Mouse (Mus musculus) CH12.LX (cell line): Measurements from ENCODE around the gene Gm20388. TPM values are rescaled to one million over a fixed set of nuclear protein-coding genes. Genes with fewer than 3 reads are reported as not detected.

ENCODE experiments used
- DNase-seq: peaks from one replicate; pipeline ENCODE4 v3.0.0-alpha.2; 2013; ENCODE audit errors: extremely low read depth
- H3K27ac ChIP-seq: 2 replicates; pipeline ENCODE4 v1.5.1; 2012; ENCODE audit warnings: low read depth, mild to moderate bottlenecking, control low read depth, moderate library complexity; ENCODE audit not compliant: insufficient read depth
- H3K27me3 ChIP-seq: replicated peaks from 2 replicates; pipeline ENCODE3; 2012; ENCODE audit warnings: inconsistent platforms
- H3K36me3 ChIP-seq, 2 experiments: replicated peaks in 1 of 2; 2 replicates each; pipeline versions ENCODE3 to v1.6.1; 2012; ENCODE audit warnings: inconsistent platforms in 1 of 2, low read length in 1 of 2, mild to moderate bottlenecking in 1 of 2, mixed read lengths in 1 of 2, moderate library complexity in 1 of 2; ENCODE audit not compliant: control insufficient read depth in 1 of 2, insufficient read depth in 1 of 2
- H3K4me1 ChIP-seq, 2 experiments: 2 replicates each; pipeline ENCODE4 v1.6.1; 2012; ENCODE audit warnings: inconsistent platforms in 1 of 2, moderate library complexity in 1 of 2; ENCODE audit not compliant: insufficient read depth in 2 of 2, control insufficient read depth in 1 of 2
- H3K4me2 ChIP-seq: 2 replicates; pipeline ENCODE4 v1.6.1; 2012; ENCODE audit warnings: low read depth, mild to moderate bottlenecking, control low read depth; ENCODE audit not compliant: poor library complexity, insufficient read depth, severe bottlenecking
- H3K4me3 ChIP-seq, 3 experiments: fragments of 150-350 bp in 1 of 3; sonication (generic) in 1 of 3; replicated peaks in 1 of 3; 2 replicates each; pipeline versions ENCODE3 to v1.5.1; 2011 to 2012; ENCODE audit warnings: low read depth in 2 of 3, low read length in 2 of 3, mild to moderate bottlenecking in 2 of 3, moderate library complexity in 2 of 3, control low read depth in 1 of 3, improper control_type of control experiment in 1 of 3, inconsistent platforms in 1 of 3, mixed read lengths in 1 of 3; ENCODE audit not compliant: poor library complexity in 1 of 3
- H3K79me2 ChIP-seq: replicated peaks from 2 replicates; pipeline ENCODE4 v1.6.1; 2012; ENCODE audit warnings: mild to moderate bottlenecking, moderate library complexity; ENCODE audit not compliant: control insufficient read depth, poor library complexity, insufficient read depth, severe bottlenecking; ENCODE audit errors: extremely low read depth
- H3K9ac ChIP-seq: 2 replicates; pipeline ENCODE4 v1.6.1; 2012; ENCODE audit warnings: low read depth, mild to moderate bottlenecking, control low read depth, moderate library complexity; ENCODE audit not compliant: insufficient read depth
- H3K9me3 ChIP-seq: replicated peaks from 2 replicates; pipeline ENCODE3; 2012; ENCODE audit warnings: low read length, inconsistent platforms, mixed read lengths
- CHD1 ChIP-seq: IDR thresholded peaks from 2 replicates; pipeline ENCODE4 v1.6.1; 2012; ENCODE audit warnings: low read depth, low read length, improper control_type of control experiment, inconsistent platforms
- CHD2 ChIP-seq: IDR thresholded peaks from 2 replicates; pipeline ENCODE4 v1.6.1; 2011; ENCODE audit warnings: low read length, improper control_type of control experiment
- CTCF ChIP-seq, 2 experiments: IDR thresholded peaks in 1 of 2; conservative IDR thresholded peaks in 1 of 2; 2 replicates each; pipeline ENCODE4 v1.5.1; 2011 to 2012; ENCODE audit warnings: low read depth in 2 of 2, low read length in 2 of 2, improper control_type of control experiment in 1 of 2, inconsistent platforms in 1 of 2, mild to moderate bottlenecking in 1 of 2, moderate library complexity in 1 of 2
- E2F4 ChIP-seq: IDR thresholded peaks from 2 replicates; pipeline ENCODE4 v1.6.1; 2011; ENCODE audit warnings: low read depth, low read length, improper control_type of control experiment; ENCODE audit not compliant: insufficient replicate concordance
- ELF1 ChIP-seq: IDR thresholded peaks from 2 replicates; pipeline ENCODE4 v1.6.1; 2014; ENCODE audit warnings: low read depth, mild to moderate bottlenecking, inconsistent platforms, low read length, improper control_type of control experiment
- EP300 ChIP-seq: IDR thresholded peaks from 2 replicates; pipeline ENCODE4 v1.6.1; 2011; ENCODE audit warnings: low read length, improper control_type of control experiment
- ETS1 ChIP-seq: conservative IDR thresholded peaks from 2 replicates; pipeline ENCODE4 v1.6.1; 2012; ENCODE audit warnings: low read depth, mild to moderate bottlenecking, inconsistent platforms, low read length, improper control_type of control experiment, moderate library complexity
- GABPA ChIP-seq: IDR thresholded peaks from 2 replicates; pipeline ENCODE4 v1.6.1; 2012; ENCODE audit warnings: low read depth, low read length, improper control_type of control experiment, inconsistent platforms; ENCODE audit not compliant: insufficient replicate concordance
- HCFC1 ChIP-seq: IDR thresholded peaks from 2 replicates; pipeline ENCODE4 v1.6.1; 2012; ENCODE audit warnings: low read depth, mild to moderate bottlenecking, inconsistent platforms, low read length, improper control_type of control experiment
- IRF4 ChIP-seq: IDR thresholded peaks from 2 replicates; pipeline ENCODE4 v1.6.1; 2014; ENCODE audit warnings: low read depth, mild to moderate bottlenecking, inconsistent platforms, low read length, improper control_type of control experiment
- JUND ChIP-seq: conservative IDR thresholded peaks from 2 replicates; pipeline ENCODE4 v1.6.1; 2011; ENCODE audit warnings: low read depth, low read length, improper control_type of control experiment
- MAFK ChIP-seq: IDR thresholded peaks from 2 replicates; pipeline ENCODE4 v1.6.1; 2011; ENCODE audit warnings: low read length, improper control_type of control experiment; ENCODE audit not compliant: insufficient replicate concordance
- MEF2A ChIP-seq: IDR thresholded peaks from 2 replicates; pipeline ENCODE4 v1.6.1; 2014; ENCODE audit warnings: low read depth, mild to moderate bottlenecking, inconsistent platforms, low read length, improper control_type of control experiment, borderline replicate concordance
- NELFE ChIP-seq: IDR thresholded peaks from 2 replicates; pipeline ENCODE4 v1.6.1; 2011; ENCODE audit warnings: low read depth, low read length, improper control_type of control experiment
- PAX5 ChIP-seq: IDR thresholded peaks from 2 replicates; pipeline ENCODE4 v1.6.1; 2012; ENCODE audit warnings: low read length, inconsistent platforms, mixed read lengths
- POLR2A ChIP-seq: IDR thresholded peaks from 2 replicates; pipeline ENCODE4 v1.6.1; 2011; ENCODE audit warnings: low read depth, mild to moderate bottlenecking, improper control_type of control experiment, low read length
- RCOR1 ChIP-seq: conservative IDR thresholded peaks from 2 replicates; pipeline ENCODE4 v1.6.1; 2012; ENCODE audit warnings: low read depth, mild to moderate bottlenecking, inconsistent platforms, low read length, improper control_type of control experiment
- SMC3 ChIP-seq: IDR thresholded peaks from 2 replicates; pipeline ENCODE4 v1.6.1; 2011; ENCODE audit warnings: low read depth, low read length, improper control_type of control experiment
- TBP ChIP-seq: conservative IDR thresholded peaks from 2 replicates; pipeline ENCODE4 v1.6.1; 2011; ENCODE audit warnings: low read depth, low read length, improper control_type of control experiment
- TCF12 ChIP-seq: IDR thresholded peaks from 2 replicates; pipeline ENCODE4 v1.6.1; 2014; ENCODE audit warnings: low read depth, mild to moderate bottlenecking, inconsistent platforms, low read length, improper control_type of control experiment
- ZKSCAN1 ChIP-seq: IDR thresholded peaks from 2 replicates; pipeline ENCODE4 v1.6.1; 2012; ENCODE audit warnings: low read depth, inconsistent platforms, low read length, improper control_type of control experiment, borderline replicate concordance
- ZNF384 ChIP-seq: IDR thresholded peaks from 2 replicates; pipeline ENCODE4 v1.6.1; 2012; ENCODE audit warnings: low read depth, low read length, improper control_type of control experiment, inconsistent platforms
- dilution Hi-C: fragments of 300-500 bp; cut with MboI; formaldehyde crosslinking; loops from 2 replicates; pipeline ENCODE4 v1.14.3; 2020; ENCODE audit warnings: low sequenced_read_pairs; ENCODE audit not compliant: extremely low pct_unique_long_range_greater_than_20kb, extremely low pct_ligation_motif_present
- in situ Hi-C: fragments of 300-500 bp; cut with MboI; formaldehyde crosslinking; loops from 3 replicates; pipeline ENCODE4 v1.14.3; 2019; ENCODE audit warnings: low sequenced_read_pairs, low pct_ligation_motif_present, low pct_unique_long_range_greater_than_20kb, mixed read lengths
- polyA plus RNA-seq: library from polyadenylated mRNA; unstranded; fragments of >175 nt; gene quantifications from 2 replicates; pipeline ENCODE4 v1.2.1, GENCODE M21; 2012; ENCODE audit warnings: low read depth; ENCODE audit not compliant: insufficient read length
- total RNA-seq, 2 experiments: library from RNA; depleted of rRNA; stranded (reverse); fragments of 300-350 nt in 1 of 2; fragments of >200 nt in 1 of 2; gene quantifications; 2 replicates each; pipeline ENCODE4 v1.2.3; 2012 to 2014

Gm20388 gene
- total and polyA plus RNA-seq, 3 experiments = 14.8 to 26.3 (median 22.2) TPM

DNA sequence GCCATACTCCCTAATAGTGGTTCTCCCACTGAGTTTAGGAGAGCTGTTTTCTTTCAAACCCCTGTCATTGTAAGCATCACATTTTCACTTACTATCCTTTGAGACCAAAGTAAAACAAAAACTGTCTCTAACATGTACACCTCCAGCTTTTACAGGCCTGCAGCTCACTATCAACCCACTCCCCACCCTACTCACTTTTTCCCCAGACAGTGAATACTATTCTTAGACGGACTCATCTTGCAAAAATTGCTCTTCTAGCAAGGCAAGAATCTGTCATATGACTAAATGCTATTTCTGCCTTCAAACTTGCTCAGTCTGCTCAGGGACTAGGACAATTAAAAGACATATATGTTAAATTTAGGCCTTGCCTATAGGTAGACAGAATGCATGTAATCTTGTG, 3714.1 kb downstream of the Gm20388 start:
- DNase-seq = no peak
- Histone ChIP-seq H3K9ac (no peak overlapping the region), H3K27me3 (peaks cover 21% of the 10 kb centered on the region)
- in situ Hi-C loops = no loop called here
- TF ChIP-seq ZNF384 = no peak
- TF ChIP-seq NELFE = no peak
- TF ChIP-seq CTCF (conservative IDR thresholded peaks at IDR 0.05 in 1 of 2, IDR thresholded peaks at IDR 0.05 in 1 of 2; ENCODE audit: low read depth in 2 of 2, low read length in 2 of 2) = no peak
- TF ChIP-seq HCFC1 = no peak
- TF ChIP-seq CHD2 = no peak
- TF ChIP-seq IRF4 = no peak
- no peak for TF ChIP-seq POLR2A
- TF ChIP-seq JUND = no peak
- no peak for TF ChIP-seq TCF12
- TF ChIP-seq PAX5 = no peak
- no peak for TF ChIP-seq MEF2A
- no peak for TF ChIP-seq TBP
- no peak for TF ChIP-seq ETS1
- TF ChIP-seq GABPA = no peak
- no peak for TF ChIP-seq RCOR1
- TF ChIP-seq ELF1 = no peak
- TF ChIP-seq ZKSCAN1 = no peak
- TF ChIP-seq SMC3 = no peak
- TF ChIP-seq, all 38 proteins: peak for 0
- Histone ChIP-seq H3K27ac (no peak overlapping the region), H3K4me2 (no peak overlapping the region), H3K9me3 (no peaks in the 10 kb centered on the region), H3K4me3 (no peak overlapping the region), H3K79me2 (no peaks in the 10 kb centered on the region), H3K4me1 (peaks cover 7 to 15% of the 10 kb centered on the region in 2 experiments), H3K36me3 (no peaks in the 10 kb centered on the region)
- dilution Hi-C loops = no loop called here

DNA sequence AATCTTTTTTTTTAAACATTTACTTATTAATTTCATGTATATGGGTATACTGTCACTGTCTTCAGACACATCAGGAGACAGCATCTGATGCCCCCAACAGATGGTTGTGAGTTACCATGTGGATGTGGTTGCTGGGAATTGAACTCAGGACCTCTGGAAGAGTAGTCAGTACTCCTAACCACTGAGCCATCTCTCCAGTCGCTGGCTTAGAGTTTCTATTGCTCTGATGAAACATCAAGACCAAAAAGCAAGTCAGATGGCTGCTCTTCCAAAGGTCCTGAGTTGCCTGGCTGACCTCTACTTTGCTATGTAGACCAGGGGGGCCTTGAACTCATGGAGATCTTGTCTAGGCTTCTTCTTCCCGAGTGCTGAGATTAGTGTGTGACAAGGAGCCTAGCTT, 3715.1 kb downstream of the Gm20388 start:
- no peak overlapping the region for H3K4me2 ChIP-seq
- peaks cover 21% of the 10 kb centered on the region for H3K27me3 ChIP-seq
- no peak overlapping the region for H3K4me3 ChIP-seq
- TF ChIP-seq EP300 (no peak), E2F4 (no peak), CHD1 (no peak), ELF1 (peak; percentile 57; the same call in 1 of the 2 replicates), TBP (peak; percentile 97), MAFK (0 out of 2 replicates have a peak, but pooled peaks have one; percentile 48), NELFE (no peak), CHD2 (no peak)
- no peak overlapping the region for H3K9ac ChIP-seq
- H3K27ac ChIP-seq = no peak overlapping the region
- no peaks in the 10 kb centered on the region for H3K36me3 ChIP-seq
- H3K4me1 ChIP-seq = peaks cover 7 to 15% of the 10 kb centered on the region in 2 experiments
- no peaks in the 10 kb centered on the region for H3K9me3 ChIP-seq
- H3K79me2 ChIP-seq = no peaks in the 10 kb centered on the region
- in situ Hi-C loops (no loop called here), dilution Hi-C loops (no loop called here)
- no peak for DNase-seq
